Mouse (Mus musculus): Measurements from ENCODE around the gene Slc44a3. TPM values are rescaled to one million over a fixed set of nuclear protein-coding genes. Genes with fewer than 3 reads are reported as not detected.
A peak's percentile ranks its signal among the peaks of the same experiment; 100 is the strongest.

The Slc44a3 gene
- total RNA-seq, 2 experiments from 2014 or later, result 0.32 to 0.74 TPM

DNA sequence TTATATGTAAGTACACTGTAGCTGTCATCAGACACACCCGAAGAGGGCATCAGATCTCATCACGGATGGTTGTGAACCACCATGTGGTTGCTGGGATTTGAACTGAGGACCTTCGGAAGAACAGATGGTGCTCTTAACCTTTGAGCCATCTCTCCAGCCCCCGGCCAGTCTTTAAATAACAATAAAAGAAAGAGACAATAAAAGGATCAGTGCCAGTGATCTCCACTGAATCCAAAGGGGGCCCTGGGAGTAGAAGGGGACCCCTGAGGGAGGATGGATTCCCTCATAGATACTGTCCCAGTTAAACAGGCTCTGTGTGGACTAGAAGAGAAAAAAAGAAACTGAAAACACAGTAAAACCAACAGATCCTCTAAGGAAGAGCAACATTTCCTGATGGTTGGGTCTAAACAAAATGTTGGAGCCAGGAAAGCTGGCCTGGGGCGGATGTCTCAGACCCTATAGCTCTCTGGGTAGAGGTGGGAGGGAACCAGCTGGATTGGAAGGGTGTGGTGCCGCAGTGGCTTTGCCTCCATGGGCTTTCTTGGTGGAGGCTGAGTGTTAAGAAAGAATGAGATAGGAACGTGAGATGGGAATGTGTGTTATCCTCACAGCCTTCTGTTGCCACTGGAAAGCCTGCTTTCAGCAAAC lies 101.8 kb downstream of the Slc44a3 start:
- no peak for DNase-seq
- intact Hi-C loops (cut with DNase I), result no loop called here

DNA sequence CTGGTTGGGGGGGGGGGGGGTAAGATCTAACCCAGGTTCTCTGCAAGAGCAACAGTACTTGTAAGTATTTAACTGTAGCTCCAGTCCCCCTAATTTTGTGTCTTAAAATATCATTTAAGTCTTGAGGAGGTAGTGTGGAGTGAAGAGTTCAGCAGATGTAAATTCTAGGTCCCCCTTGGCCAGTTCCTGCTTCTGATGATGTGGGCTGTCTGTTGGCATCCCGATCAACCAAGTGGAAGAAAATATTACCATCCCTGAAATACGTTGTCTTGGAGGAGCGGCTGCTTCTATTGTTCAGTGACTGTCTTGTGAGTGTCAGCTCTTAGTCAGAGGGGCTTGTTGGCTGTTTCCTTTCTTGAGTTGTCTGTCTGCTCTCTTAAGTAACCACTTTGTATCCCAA lies 102.7 kb downstream of the Slc44a3 start:
- DNase-seq, result no peak
- intact Hi-C loops (cut with DNase I), result loop anchor here (5.0 kb wide), 1 partner anchor 97 kb away; no protein-coding TSS in a partner anchor

DNA sequence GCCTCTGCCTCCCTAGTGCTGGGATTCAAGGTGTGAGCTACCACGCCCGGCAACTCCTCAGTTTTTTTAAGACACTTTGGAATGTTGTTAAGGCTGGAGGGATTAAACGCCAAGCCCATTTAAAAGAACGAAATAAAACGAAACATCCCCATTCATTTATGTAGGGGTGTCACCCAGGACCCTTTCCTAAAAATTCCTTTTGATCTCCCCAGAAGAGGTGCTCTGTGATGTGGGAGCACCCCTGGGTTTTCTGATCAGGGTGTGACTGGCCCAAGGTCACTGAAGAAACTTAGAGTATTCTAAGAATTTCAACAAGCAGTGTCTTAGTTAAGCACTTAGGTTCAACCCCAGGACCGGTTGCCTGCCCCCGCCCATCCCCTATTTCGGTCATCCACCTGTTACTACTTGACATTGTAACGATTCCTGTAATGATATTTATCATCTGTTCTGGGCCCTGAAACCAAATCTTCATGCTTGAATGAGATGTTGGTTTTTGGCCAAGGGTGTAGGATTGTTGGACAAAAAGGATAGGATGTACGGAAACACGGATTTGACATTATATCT lies 103.4 kb downstream of the Slc44a3 start:
- intact Hi-C loops (cut with DNase I), result loop anchor here (5.0 kb wide), 1 partner anchor 96 kb away; no protein-coding TSS in a partner anchor
- no peak for DNase-seq

DNA sequence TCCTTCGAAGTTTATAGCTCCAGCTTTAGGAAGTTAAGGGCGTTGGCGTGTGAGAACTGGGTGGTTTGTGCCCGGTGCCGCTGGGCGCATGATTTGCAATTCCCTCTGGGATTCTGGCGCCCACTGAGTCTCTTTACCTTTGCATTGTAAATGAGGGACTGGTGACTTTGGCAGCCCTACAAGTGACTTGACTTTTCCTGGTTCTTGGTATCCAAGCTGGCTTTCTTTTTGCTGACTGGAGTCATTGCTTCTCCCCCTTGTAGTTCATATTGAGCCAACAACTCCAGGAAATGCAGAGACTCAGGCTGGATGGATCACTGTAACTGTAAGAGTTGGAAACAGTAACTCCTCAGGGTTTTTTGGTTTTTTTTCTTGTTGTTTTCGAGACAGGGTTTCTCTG lies 104.0 kb downstream of the Slc44a3 start:
- peak in 1 of 2 experiments; percentile 46 for DNase-seq
- intact Hi-C loops (cut with DNase I), result loop anchor here (5.0 kb wide), 1 partner anchor 96 kb away; no protein-coding TSS in a partner anchor

DNA sequence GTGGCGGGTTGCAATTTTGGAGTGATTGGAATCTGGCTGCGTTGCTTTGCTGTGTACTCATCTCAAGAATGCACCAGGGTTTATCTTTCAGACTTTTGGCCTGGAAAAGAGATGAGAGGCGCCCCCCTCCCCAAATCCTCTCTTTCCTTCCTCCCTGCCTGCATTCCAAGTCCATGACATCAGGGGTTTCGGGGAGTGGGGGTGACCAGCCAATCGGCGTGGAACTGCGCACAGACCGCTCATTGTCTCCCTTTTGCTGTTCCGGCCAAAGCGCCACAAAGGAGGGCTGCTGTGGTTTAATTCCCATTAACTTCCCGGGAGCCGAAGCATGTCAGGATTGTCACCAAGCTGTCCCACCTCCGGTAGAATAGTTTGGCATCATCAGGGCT lies 104.7 kb downstream of the Slc44a3 start:
- intact Hi-C loops (cut with DNase I), result loop anchor here (2.0 to 5.0 kb wide), 4 partner anchors 17 to 119 kb away; no protein-coding TSS in a partner anchor
- DNase-seq, result peak; percentile 86

DNA sequence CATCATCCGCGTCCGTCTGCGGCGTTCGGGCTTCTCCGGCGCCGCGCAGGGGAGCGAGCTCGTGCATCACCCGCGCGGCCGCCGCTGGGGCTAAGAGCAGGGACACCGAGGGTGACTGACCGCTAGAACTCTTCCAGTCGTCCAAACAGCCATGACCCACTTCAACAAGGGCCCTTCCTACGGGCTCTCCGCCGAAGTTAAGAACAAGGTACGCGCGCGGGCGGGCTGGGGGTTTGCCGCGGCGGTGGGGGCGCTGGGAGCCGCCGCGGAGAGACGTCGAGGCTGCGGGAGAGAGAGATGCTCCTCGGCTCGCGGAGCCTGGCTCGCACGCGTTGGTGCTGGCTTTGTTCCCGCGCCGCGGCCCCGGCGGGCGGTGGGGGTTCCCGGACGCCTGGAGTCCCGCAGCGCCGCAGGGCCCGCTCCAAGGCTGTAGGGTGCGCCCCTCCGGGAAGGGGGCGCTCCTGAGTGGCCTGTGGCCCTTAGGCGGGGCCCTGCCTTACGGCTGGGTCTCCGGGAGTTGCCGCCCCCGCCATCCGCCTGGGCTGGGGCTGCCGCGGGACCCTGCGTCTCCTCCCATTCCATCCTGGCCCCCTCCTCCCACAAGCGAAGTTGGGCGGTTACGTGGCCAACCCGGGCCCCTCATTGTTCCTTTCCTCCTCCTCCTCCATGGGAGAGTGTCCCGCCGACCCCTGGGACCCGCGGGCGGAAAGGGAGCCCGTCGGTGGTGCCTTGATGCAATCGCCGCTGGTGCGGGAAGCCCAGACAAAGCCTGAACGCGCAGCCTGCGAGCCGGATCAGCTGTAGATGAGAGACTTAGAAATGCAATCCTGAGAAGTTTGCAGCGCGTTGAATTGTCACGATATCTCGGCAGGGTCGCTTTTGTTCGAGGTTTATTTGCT lies 105.3 kb downstream of the Slc44a3 start:
- peak; percentile 86 to 90 for DNase-seq
- intact Hi-C loops (cut with DNase I), result loop anchor here (2.0 to 5.0 kb wide), 4 partner anchors 18 to 118 kb away; no protein-coding TSS in a partner anchor

DNA sequence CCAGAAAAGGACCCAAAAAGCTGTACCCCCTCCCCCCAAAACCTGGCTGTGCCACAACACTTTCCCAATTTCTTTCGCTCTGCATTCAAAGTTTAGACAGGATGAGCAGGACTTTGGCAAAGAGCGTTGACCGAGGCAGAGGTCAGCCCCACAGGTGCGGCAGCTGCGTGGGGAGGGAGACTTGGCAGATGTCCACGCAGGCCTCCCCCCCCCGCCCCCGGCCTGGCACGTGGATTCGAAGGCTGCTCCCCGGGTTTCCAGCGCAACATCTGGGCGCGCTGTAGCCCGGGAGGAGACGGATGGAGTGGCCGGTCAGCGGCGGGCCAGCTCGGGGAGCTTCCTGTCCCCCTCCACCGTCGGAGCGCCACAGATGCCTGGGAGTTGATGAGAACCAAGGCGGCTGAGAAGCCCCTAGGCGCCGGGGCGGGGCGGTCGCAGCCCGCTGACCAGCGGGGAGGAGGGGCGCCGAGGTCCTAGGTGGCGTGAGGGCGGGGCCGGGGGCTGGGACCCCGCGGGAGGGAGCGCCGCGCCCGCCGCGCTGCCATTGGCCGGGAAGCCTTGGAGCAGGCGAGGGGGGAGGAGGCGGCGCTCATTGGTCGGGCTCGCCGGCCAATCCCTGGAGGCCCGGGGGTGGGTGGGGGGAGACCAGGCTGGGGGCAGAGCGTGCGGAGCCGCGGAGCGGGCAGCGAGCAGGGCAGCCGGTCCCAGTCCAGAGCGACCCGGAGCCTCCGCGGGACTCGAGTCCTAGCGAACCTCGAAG lies 106.2 kb downstream of the Slc44a3 start, which contains the start of gene Cnn3:
Gene Cnn3 (plus strand): TSS at position 637 of the 760 bp plus-strand sequence.
- peak; percentile 93 to 95 for DNase-seq
- intact Hi-C loops (cut with DNase I), result loop anchor here (2.0 to 5.0 kb wide), 4 partner anchors 19 to 117 kb away; no protein-coding TSS in a partner anchor

DNA sequence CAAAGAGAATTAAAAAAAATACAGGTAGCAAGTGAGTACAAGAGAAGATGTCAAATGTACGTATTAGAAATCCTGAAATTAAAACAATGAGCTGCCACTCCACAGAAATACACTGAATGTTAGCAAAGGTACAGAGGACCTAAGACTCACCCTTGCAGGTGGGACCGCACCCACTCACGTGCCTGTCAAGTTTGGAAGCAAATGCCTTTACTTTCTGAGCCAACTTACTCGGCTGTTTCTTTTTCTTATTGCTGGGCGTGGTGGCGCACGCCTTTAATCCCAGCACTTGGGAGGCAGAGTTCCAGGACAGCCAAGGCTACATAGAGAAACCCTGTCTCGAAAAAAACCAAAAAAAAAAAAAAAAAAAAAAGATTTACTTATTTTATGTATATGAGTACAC lies 109.8 kb downstream of the Slc44a3 start:
- intact Hi-C loops (cut with DNase I), result no loop called here
- no peak for DNase-seq

DNA sequence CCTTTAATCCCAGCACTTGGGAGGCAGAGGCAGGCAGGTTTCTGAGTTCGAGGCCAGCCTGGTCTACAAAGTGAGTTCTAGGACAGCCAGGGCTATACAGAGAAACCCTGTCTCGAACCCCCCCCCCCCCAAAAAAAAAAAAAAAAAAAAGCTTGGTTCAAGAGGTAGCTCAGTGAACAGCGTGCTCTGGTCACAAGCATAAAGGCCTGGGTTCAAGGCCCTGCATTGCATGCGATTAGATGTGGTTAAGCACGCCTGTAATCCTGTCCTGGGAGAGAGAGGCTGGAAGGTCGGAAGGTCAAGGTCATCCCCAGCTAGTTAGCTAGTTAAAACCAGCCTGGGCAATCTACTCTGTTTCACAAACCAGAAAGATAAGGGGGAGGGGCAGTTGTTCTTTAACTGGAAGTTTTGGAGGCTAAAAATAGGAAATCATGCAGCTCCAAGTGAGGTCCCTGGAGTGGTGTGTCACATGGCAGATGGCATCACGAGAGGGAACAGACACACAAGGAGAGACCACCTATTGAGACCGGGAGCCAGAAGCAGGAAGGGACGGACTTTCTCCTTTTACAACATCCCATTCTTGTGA lies 113.3 kb downstream of the Slc44a3 start:
- intact Hi-C loops (cut with DNase I), result no loop called here
- no peak for DNase-seq

DNA sequence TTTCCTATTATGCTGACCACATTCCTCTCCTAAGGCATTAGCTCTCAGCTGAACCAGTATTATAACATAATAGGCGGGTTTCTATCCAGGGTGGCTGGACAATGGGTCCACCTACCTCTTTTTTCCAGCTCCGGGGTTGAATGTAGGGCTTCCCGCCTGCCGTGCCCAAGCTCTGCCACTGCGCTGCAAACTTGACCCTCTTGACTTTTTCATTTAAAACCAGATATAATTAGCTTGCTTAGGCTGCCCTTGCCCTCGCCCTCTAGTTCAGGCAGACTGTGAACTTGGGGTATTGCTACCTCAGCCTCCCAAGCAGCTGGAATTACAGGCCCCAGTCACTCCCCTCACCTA lies 114.0 kb downstream of the Slc44a3 start:
- intact Hi-C loops (cut with DNase I), result no loop called here
- no peak for DNase-seq

DNA sequence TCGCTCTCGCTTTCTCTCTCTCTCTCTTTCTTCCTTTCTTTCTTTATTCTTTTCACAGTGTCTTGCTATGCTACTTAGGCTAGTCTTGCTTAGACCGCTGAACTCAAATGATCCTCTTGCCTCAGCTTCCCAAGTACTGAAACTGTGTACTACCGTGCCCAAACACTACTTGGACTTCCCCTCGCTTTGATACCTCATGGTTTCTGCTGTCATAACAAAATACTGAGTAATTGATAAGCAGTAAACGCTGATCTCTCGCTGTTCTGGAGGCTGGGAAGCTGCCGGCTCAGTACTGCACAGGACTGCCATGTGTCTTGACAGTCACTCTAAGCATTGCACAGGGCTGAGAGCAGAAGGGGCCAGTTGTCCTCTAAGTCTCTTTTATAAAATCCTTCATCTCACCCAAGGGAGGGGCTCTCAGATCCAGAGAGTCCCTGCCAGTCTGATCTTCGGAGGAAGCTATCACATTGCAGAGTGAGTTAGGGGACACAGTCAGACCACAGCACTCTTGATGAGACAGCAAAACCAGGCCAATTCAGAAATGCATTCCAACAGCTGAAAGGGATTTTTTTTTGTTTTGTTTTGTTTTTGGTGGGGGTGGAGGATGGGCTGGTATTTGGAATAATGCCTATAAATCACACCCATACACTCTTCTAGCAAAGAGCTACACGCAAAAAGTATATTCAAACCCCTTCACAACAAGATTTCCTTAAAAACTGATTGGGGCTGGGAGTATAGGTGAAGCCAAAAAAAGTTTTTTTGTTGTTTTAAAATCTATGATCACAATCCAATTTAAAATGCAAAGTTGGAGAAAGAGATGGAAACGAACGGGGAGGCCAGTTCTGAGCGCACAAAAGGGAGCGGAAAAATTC lies 114.6 kb downstream of the Slc44a3 start:
- intact Hi-C loops (cut with DNase I), result no loop called here
- DNase-seq, result no peak

DNA sequence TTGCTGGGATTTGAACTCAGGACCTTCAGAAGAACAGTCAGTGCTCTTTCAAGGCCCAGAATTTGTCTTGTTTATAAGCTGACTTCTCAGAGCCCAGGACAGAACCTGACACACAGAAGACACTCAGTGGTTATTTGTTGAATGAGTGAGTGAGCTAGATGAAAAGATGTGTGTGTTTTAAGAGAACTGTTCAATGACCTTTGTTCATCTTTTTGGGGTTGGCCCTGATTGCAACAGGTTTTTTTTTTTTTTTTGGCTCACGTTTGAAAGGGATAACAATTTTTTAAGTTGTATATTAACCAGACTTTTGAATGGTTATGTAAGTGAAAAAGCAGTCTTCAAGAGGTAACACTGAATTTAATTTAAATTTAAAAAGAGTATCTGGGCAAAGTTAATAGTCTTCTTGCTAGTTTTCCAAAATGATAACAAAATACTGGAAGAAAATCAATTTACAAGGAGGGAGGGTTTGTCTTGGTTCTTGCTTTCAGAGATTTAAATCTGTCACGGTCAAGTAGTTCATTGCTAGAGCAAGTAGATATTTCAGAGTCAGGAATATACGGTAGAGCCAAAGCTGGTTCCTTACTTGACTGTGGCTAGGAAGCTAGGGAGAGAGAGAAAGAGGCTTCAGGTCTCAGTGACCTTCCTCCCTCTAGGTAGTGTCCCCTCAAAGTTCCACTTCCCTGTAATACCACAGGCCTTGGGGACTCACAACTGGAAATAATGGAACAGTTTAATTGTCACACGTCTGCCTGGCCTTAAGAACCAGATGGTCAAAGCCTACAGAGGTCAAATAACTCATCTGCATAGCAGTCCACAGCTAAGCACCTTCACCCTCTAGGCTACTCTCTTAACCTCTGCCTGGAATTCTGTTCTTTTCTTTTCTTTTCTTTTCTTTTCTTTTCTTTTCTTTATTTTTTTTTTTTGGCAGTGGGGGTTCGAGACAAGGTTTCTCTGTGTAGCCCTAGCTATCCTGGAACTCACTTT lies 115.7 kb downstream of the Slc44a3 start:
- intact Hi-C loops (cut with DNase I), result no loop called here
- no peak for DNase-seq

DNA sequence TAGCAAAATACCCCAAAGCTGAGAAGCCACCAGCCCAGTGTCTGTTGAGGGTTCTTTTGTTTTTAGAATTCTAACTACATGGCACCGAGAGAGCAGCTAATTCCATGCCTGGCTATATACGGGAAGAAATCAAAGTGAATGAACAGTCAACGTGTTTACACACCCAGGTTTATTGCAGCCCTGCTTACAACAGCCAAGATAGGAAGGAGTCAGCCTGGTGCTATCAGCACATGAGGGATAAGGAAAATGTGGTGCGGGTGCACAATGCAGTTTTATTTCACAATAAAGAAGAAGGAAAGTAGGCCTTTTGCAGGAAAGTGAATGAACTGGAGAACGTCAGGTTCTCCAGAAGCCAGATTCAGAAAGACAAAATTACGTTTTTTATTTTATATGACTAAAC lies 120.8 kb downstream of the Slc44a3 start:
- intact Hi-C loops (cut with DNase I), result no loop called here
- no peak for DNase-seq

Other genes starting within 250 kb of the Slc44a3 start
- gene Tmem56, start 249.3 kb downstream of the Slc44a3 start, total RNA-seq (2021), result 1 to 10 TPM; 1.0 to 1.4 TPM
- 10 to 100 TPM; 16.6 to 17.0 TPM for gene Alg14, start 240.6 kb downstream of the Slc44a3 start, total RNA-seq (2021)
- 100 to 1,000 TPM; 115 to 117 TPM for gene Cnn3, start 105.9 kb downstream of the Slc44a3 start, total RNA-seq (2021)
- not detected for gene 4930432M17Rik, start 138.4 kb upstream of the Slc44a3 start, total RNA-seq (2021)
- 10 to 100 TPM; 15.0 to 16.6 TPM for gene F3, start 191.1 kb upstream of the Slc44a3 start, total RNA-seq (2021)

Measured in heart, postnatal 10 days (tissue).